Mouse (Mus musculus) right cerebral cortex, postnatal 36 days (tissue): Measurements from ENCODE around the gene Galk1.

Experiments
- DNase-seq, 2 experiments: peaks; one replicate each; pipeline ENCODE4 v3.0.0; 2022; ENCODE audit warnings: low spot score in 2 of 2, mixed read lengths in 1 of 2

The Galk1 gene

GRCm38 (mm10) chr11:116011529-116012261 is 824 bp downstream of the Galk1 start:
- no peak for DNase-seq

- no peak for DNase-seq
These were observed 1.6 kb downstream of the Galk1 start for GRCm38 (mm10) chr11:116010948-116011347.

GRCm38 (mm10) chr11:116010146-116010545 is 2.4 kb downstream of the Galk1 start:
- DNase-seq = no peak

- DNase-seq = no peak
These were observed 2.9 kb downstream of the Galk1 start for GRCm38 (mm10) chr11:116009661-116010060.

- no peak for DNase-seq
These were observed 3.6 kb downstream of the Galk1 start for GRCm38 (mm10) chr11:116008832-116009375.

- DNase-seq = no peak
These were observed 4.1 kb downstream of the Galk1 start for GRCm38 (mm10) chr11:116008411-116008810.

- no peak for DNase-seq
These were observed 5.2 kb downstream of the Galk1 start for GRCm38 (mm10) chr11:116007095-116007850.

- DNase-seq = no peak
These were observed 6.7 kb downstream of the Galk1 start for GRCm38 (mm10) chr11:116005701-116006419.

- no peak for DNase-seq
These were observed 7.4 kb downstream of the Galk1 start for GRCm38 (mm10) chr11:116004840-116005700.

GRCm38 (mm10) chr11:116004186-116004823 is 8.2 kb downstream of the Galk1 start:
- DNase-seq = no peak

- no peak for DNase-seq
These were observed 9.6 kb downstream of the Galk1 start for GRCm38 (mm10) chr11:116002894-116003293.

GRCm38 (mm10) chr11:116001725-116002124 is 10.8 kb downstream of the Galk1 start:
- DNase-seq = no peak

- DNase-seq = no peak
These were observed 11.9 kb downstream of the Galk1 start for GRCm38 (mm10) chr11:116000607-116001006.

- DNase-seq = peak; percentile 50 to 52
These were observed 12.9 kb downstream of the Galk1 start for GRCm38 (mm10) chr11:115999538-116000143.

- DNase-seq = no peak
These were observed 13.5 kb downstream of the Galk1 start for GRCm38 (mm10) chr11:115999027-115999426.

- no peak for DNase-seq
These were observed 14.9 kb downstream of the Galk1 start for GRCm38 (mm10) chr11:115997662-115998061.

- no peak for DNase-seq
These were observed 15.5 kb downstream of the Galk1 start for GRCm38 (mm10) chr11:115997047-115997446.

GRCm38 (mm10) chr11:115995256-115995655 is 17.3 kb downstream of the Galk1 start:
- no peak for DNase-seq

- no peak for DNase-seq
These were observed 20.4 kb downstream of the Galk1 start for GRCm38 (mm10) chr11:115992098-115992497.

GRCm38 (mm10) chr11:115989686-115990085 is 22.8 kb downstream of the Galk1 start:
- no peak for DNase-seq
